Mouse (Mus musculus) right cerebral cortex, postnatal 25 days (tissue): ENCODE results near the gene 4930518I15Rik.
"Not testable (repeated sequence)": the region's sequence is repeated elsewhere in the genome, so short reads cannot be mapped to it uniquely, and the experiment has no call there.

Experiments
- DNase-seq: peaks from one replicate; pipeline ENCODE4 v3.0.0; 2022

Gene 4930518I15Rik

DNA sequence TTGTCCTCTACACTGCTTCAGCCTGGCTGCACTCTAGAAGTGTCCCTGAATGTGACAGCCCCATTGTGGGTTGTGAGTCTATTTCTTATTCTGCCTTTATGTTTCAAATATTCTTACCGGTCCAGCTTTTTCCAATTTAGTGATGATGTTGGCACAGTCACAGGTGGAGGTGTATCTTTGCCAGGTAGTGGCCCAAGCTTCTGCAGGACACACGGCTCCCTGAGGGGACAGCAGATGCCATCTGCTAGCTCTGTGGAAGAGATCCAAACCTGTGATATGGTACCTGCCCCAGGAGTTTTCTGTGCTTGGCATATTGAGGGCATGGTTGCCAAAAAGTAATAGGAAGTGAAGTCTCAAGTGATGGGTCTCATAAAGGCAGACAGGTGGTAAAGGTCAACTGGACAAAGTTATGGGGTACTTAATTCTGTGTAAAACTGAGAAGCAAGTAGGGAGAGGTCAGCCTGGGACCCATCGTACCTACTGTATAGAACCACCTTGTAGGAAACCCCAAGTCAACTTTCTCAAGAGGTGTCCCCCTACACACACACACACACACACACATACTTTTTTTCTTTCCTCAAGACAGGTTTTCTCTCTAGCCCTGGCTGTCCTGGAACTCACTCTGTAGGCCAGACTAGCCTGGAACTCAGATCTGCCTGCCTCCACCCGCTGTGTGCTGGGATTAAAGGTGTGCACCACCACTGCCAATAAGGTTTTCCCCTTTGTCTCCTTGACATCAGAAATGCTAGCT lies 17.2 kb upstream of the 4930518I15Rik start:
- DNase-seq = no peak

DNA sequence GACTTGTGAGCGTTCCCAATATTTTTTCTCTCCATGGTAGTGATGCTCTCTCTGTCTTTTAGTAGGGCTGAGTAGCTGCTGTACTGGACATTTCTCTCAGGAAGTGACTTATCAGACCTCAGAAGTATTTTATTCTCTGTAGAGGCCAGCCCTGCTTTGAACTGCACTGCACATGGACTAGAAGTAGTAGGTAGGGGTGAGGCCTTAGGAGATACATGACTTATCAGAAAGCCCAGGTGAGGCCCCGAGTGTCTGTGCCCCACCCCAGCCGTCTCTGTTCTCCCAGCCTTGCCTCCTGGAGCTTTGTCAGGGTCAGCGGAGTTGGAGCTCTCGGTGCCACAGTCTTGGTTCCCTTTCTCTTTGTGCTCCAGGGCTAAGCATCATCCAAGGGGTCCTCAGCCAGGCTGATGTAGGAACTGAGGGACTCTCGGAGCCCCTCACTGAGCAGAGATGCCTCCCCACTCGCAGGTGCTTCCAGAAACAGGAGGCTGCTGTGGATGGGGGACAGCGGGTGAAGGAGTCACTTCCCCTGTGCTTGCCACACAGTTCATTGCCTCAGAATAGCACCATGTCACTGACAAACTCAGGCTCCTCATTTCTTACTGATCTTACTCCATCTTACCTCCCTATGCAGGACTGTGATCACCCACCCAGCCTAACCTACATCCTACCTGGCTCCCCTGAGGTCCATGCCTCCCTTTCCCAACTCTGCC lies 16.5 kb upstream of the 4930518I15Rik start:
- no peak for DNase-seq

DNA sequence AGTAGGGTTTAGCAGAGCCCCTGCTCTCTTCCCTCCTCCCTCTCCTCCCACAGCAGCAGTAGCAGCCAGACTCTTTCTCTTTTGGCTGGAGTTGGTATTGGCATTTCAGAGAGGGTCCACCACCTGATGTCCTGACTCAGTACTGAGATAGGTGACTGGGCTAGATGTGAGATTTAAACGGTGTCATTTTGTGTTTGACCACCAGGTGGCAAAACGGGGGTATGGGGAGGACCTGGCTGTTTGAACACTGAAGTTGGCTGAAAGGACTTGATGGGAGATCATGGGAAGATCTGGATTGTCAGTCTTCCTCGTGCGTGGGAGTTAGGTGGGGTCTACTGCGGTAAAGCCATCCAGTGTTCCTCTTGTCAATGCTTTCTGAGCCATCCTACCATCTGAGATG lies 15.9 kb upstream of the 4930518I15Rik start:
- peak; percentile 33 for DNase-seq

DNA sequence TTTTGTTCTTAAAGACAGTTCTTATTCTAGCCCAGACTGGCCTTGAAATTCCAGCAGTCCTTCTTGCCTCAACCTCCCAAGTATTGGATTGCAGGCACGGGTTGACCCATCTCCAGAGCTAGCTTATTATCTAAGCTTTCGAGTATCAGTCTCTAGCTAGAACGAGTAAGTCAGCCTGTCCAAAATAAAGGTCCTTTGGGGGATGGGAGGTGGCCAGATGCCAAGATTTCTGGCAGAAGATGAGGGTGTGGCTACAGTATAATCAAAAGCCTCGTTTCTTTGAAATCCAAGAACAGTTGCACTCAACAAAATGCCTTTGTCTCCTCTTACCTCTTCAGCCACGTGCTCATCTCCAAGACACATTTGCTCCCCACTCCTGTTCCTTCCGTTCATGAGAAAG lies 12.8 kb upstream of the 4930518I15Rik start:
- DNase-seq = no peak

DNA sequence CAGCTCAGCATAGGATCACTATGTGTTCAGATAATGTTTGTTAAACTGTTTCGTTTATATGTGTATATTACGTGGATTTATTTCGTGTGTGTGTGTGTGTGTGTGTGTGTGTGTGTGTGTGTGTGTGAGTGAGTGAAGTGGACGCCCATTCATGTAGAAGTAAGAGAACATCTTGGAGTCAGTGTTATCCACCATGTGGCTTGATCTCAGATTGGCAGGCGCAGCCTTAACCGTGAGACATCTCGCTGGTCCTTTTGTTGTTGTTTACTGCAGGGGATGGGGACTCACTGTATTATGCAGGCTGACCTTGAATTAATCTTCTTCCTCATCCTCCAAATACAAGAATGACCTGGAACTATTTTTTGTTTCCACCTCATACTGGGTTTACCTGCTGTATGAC lies 11.8 kb upstream of the 4930518I15Rik start:
- DNase-seq = no peak

DNA sequence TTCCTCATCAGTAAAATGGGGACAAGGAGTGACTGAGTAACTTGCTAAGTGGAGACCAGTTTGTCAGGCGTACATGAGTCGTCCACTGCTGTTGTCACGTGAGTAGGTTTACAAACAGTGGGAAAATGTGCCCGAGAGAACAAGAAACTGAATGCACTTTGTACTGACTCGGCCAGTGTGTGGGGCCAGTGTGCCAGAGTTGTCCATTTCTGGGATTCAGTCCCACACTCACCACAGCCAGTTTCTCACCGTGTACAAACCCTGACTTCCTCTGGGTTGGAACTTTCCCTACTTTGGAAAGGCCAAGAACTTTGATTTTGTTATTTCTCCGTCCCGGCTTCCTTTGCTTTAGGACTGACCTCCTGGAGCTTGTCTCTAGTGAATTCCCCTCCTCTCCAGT lies 11.2 kb upstream of the 4930518I15Rik start:
- no peak for DNase-seq

DNA sequence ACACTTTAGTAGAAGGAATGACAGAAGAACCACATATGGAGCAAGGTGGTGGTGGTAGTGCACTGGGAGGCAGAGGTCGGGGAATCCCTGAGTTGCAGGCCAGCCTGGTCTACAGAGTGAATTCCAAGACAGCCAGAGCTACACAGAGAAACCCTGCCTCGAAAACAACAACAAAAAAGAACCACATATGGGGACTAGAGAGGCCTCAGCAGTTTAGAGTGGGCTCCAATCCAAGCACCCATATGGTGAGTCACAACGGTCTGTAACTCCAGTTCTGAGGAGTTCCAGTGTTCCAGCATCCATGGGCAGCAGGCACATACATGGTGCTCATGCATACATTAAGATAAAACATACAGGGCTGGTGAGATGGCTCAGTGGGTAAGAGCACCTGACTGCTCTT lies 6.7 kb upstream of the 4930518I15Rik start:
- no peak for DNase-seq

DNA sequence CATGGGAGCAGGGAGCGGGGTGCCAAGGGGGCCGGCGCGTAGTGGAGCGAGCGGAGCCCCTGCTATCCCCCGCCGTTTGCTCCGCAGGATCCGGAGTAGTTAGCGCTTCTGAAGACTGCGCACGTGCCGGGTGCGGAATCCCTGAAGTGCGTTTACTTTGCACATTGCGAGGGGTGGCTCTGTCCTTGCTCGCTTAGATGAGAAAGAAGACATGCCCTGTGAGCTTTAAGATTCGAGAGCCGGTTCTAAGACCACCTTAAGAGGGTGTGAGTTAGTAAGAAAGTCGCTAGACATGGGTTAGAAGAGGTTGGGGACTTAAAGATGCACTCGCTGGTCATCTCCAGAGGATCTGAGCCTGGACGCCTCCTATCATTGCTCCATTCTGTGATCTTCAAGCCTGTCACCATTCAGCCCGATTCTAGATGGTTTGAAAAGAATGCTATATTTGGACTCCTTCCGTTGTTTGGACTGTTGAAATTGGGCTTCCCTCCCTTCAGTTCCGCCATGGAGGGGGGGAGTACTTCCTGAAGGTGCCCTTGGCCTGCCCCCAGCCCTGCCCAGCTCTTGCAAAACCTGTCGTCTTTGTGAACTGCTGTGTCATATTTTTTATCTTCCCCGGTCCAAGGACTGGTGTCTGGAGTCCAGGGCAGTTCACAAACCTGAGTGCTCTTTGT lies 5.9 kb upstream of the 4930518I15Rik start:
- no peak for DNase-seq

DNA sequence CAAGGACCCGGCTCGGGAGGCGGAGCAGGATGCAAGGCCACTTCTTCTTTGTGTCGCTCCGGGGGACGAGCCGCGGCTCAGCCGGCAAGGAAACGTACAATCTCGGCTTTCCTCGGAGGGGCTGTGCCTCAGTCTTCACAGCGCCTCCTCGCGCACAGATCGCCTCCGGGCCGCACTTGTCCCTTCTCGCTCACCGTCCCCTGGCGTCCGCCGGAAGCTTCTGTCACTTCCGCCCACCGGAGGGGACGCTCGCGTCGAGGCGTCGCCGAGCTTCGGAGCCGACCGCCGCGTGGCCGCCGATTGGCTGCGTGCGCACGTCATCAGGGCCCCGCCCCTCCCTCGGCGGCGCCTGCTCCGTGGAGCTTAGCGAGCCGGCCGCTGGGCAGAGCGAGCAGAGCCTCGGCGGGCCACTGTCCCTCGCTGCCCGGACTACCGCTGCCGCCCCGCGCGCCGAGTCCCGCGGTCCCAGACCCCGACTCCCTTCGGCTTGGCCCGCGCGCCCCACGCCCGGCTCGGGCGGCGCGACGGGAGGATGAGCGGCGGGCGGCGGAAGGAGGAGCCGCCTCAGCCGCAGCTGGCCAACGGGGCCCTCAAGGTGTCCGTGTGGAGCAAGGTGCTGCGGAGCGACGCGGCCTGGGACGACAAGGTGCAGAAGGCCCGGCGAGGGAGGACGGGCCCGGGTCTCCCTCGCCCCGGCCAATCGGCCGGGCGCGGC lies 5.2 kb upstream of the 4930518I15Rik start, which contains the start of gene Rab5if:
Gene Rab5if (plus strand): TSS at position 357 of the 715 bp plus-strand sequence.
- DNase-seq = peak; percentile 99

DNA sequence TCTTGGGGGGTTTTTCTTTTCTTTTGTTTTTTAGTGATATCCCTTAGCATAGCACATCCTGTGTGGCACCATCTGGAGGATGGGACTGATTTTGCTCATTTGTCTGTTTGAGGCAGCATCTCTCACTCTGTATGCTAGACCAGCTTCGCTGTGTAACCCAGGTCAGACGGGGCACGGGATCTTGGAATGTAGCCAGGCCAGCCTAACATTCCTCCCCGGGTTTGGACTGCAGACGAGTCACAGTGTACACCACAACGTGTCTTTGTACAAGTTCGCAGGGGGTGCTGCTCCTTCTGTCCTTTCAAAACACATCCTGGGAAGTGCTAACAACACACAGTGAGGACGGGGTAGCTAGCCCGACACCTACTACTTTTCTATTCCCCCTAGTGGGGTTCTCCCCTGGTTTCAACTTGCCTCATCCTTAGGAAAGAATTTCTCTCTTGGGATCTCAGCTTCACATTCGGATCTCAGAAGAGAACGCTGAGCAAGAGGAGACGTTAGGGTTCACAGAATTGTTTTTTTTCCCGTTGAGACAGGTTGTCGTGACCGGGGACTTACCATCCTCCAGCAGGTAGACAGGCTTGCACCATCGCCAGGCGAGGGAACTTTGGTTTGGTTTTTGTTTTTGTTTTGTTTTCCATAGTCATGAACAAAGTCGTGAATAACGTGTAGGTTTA lies 4.4 kb upstream of the 4930518I15Rik start:
- DNase-seq = no peak

DNA sequence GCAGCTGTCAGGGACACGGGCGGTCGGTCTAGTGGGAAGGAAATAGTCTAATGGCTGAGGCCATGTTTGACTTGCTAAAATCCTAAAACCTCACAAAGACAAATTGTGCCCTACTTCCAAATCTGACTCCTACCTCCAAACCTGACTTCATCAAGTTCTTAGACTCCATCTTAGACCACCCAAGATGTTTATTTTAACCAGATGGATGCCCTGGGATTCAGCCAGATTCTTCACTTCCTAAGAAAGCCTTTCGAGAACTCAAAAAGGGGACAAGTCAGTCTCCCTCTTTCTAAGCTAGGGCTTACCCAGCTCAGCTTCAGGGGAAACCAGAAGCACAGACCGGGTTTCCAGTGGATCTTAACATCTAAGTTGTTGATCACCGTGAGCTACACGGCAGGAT lies 925 bp upstream of the 4930518I15Rik start:
- no peak for DNase-seq

DNA sequence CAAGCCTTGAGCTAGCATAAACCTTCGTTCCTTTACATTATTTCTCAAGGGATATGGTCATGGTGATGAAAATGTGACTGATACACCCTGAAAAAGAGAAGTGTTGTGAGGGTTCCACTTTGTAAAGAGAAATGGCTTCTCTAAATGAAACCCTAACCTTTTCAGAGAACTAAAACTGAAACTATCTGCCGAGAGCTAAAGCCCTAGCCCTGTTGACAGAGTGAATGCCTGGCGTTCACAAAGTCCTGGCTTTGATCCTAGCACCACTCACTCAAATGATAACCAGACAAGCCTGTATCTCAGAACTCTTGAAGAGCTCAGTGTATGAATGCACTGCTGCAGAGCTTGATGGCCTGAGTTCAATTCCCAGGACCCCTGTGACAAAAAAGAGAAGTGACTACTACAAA lies 358 bp downstream of the 4930518I15Rik start:
- DNase-seq = no peak

DNA sequence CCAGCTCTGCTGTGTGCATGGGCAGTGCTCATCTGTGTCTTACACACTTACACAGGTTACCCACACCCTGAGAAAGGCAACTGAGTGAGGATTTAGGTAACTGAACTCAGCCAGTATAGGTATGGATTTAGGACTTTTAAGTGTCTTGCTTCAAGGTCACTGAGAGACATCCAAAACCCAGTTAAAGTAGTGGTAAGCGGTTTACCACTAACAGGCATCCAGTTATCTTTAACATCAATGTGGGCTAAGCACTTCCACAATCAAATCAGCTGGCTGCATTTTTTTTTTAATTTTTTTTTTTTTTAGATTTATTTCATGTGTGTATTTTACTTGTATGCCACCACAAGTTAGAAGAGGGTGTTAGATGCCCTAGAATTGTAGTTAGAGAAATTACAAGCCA lies 1.4 kb downstream of the 4930518I15Rik start:
- no peak for DNase-seq

DNA sequence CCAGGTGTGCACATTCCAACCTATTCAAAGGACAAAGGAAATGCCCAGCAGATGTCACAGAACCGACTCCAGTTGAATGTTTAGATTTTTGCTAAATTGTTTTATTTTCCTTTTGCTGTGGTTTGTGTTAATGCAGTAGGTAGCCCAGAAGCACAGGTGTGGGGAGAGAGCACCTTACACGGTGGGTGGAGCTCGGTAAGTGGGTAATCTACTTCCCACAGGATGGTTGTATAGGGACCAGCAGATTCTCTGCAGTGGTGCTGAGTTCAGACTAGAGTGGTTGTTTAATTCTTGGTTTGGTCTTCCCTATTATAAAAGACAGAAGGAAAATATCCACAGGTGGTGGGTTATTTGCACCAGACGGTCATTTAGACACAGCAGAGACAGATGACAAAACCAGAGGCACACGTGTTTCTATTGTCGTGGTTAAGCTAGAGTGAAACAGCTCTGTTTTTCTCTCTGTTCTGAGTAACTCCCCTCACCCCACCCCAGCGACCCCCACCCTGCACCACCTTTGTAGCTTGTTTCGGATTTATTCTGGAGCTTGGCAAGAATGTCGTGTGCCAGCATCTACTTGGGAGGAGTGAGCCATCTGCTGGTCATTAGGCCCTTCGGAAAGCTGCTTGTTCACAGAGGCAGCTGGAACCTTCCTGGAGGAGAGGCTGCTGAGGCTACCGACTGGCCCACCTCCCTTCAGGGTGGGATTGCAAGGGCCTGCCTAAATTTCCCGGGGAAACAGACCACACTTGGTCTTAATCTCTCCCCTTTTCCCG lies 3.6 kb downstream of the 4930518I15Rik start:
- peak; percentile 32 for DNase-seq

DNA sequence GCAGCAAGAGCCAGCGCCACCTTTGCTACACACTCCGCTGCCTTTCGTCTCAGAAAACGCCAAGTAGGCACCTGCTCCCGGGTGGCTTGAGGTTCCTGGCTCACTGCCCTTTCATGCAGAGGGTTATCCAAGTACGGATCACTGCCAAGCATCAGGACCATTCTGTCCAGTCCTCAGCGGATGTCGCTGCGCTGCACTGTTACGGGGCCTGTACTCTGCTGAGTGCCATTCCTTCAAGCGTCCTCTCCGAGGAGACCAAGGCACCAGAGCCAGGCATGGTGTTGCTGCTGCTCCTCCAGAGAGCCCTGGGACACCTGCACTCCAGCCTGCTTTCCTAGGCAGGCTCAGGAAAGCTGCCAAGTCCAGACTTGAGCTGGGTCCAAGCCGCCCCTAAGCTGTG lies 4.2 kb downstream of the 4930518I15Rik start:
- not testable (repeated sequence) for DNase-seq

DNA sequence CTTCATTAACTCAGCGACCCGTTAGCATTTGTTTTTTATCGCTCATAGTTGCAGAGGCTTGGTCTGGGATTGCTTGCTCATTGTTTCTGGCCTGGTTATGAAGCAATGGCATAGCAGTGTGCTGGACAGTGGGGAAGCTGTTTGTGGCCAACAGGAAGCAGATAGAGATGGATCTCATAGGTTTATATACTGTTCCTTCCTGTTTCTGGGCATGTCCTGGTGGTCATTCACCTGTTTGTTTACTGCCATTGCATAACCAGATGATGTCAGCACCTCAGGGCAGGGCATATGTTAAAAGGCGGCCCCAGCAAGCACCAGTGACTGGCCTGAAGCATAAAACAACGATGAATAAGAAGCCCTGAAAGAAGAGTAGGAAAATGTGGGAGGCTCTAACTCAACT lies 7.2 kb downstream of the 4930518I15Rik start:
- DNase-seq = no peak

DNA sequence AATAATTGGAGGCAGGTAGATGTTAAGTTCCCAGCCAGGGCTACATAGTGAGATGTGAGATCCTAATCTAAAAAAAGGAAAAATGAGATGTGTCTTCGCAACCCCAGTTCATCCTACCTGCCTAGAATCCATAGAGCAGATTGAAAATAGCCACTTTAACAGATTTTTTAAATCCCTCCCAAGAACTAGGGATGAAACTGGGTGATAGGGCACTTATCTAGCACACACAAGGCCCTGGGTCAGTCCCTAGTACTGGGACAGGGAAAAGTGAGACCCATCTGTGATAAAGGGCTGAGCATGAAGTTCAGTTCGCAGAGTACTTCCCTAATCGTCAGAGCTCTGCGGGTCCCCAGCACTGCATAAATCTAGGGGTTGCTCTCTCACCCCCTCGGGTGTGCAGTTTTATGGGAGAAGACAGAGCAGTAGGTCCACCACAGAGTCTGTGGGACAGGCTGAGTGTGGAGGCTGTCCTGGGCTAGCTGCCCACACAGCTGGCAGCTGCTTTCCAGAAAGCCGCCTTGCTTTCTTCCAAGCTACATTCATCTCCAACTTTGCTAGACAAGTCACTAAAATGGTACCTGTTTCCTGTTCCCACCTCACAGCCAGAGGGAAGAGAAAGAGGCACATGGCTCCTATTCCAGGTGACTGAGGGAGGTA lies 9.1 kb downstream of the 4930518I15Rik start:
- no peak for DNase-seq

DNA sequence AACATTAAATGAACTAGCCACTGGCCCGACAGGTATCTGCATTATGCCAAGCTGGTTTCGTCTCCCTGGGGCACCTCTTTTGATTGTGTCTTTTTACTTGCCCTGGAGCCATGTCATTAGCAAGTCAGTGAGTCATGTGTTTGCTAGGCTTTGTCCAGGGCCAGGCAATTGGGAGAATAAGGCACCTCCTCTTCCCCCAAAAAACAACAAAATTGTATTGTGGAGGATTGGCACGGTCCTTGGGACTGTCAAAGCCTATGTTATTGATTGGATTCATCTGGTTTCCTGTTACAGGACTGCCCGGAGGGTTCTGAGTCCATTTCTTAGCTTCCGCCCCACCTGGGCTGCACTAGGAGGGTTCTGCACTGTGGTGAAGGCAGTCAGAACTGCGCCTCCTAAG lies 10.1 kb downstream of the 4930518I15Rik start:
- DNase-seq = no peak

DNA sequence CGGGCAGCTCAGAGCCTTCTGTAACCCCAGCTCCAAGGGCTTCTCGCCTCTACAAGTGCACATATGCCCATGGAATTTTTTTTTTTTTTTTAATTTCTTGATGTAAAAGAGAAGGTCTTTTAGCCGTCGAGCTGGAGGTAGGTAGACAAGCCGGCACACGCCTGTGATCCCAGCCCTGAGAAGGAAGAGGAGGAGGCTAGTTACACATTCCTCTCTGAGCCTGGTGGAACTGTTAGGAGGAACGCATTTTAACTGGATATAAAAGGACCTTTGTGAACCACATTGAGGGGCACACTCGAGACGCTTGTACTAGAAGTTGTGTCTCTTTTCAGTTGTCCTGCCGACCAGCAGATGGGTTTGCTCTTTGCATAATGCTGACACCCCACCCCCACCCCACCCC lies 13.0 kb downstream of the 4930518I15Rik start:
- no peak for DNase-seq

DNA sequence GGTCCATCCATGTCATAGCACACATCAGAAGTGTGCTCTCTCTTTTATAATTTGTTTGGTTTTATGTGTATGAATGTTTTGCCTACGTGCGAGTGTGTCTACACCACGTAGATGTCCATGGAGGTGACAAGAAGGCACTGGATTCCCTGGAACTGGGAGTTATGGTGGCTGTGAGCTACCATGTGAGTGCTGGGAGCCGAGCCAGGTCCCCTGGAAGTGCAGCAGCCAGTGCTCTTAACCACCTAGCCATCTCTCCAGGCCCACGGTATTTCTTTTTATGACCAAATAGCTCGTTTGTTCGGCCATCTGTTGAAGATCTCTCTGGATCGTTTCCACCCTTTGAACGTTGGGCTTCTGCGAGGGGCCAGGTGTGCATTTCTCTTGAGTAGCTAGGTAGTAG lies 14.4 kb downstream of the 4930518I15Rik start:
- no peak for DNase-seq

DNA sequence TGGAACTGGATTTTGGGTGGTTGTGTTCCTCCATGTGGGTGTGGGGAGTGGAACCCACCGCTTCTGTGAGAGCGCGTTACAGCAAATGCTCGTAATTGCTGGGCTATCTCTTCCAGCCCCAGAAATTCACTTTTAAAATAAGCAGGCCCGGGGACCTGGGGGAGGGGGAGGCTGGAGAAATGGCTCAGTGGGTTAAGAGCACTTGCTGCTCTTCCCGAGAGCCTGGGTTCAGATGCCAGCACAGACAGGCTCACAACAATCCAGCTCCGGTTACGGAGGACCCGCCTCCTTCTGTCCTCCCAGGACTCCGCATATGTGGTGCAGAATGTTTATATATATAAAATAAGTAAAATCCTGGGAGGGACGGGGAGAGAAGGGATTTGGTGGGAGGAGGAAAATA lies 15.0 kb downstream of the 4930518I15Rik start:
- DNase-seq = no peak
